Mouse (Mus musculus): ENCODE measurements around the gene Fgfr2.

DNA sequence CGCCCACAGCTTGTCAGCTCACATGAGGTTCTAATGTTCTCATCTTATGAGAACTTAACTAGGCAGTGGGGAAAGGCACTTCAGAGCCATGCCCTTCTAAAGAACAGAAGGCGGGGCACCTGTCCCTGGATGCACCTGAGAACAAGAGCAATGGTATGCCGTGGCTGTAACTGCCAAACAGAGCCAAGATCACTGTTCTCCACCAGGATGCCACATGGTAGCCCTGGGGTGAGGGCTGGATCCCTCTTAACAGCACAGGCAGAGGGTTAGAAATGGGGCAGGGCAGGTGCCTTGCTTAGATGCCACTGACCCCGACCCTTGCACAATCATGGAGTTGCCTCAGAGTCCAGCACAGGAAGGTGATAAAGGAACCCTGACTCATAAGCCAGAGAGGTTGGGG lies 2903.3 kb downstream of the Fgfr2 start:
- TF ChIP-seq CTCF (IDR thresholded peaks at IDR 0.05; ENCODE audit: insufficient read depth, low read length), result no peak
- no peak for TF ChIP-seq POLR2A (IDR thresholded peaks at IDR 0.05; ENCODE audit: borderline replicate concordance, extremely low read depth, low read depth, low read length)
